Mouse (Mus musculus) lung, postnatal 25 days (tissue): ENCODE results near the gene Telo2.

Experiments
- DNase-seq: peaks from one replicate; pipeline ENCODE4 v3.0.0; 2022; ENCODE audit warnings: low spot score

Gene Telo2

DNA sequence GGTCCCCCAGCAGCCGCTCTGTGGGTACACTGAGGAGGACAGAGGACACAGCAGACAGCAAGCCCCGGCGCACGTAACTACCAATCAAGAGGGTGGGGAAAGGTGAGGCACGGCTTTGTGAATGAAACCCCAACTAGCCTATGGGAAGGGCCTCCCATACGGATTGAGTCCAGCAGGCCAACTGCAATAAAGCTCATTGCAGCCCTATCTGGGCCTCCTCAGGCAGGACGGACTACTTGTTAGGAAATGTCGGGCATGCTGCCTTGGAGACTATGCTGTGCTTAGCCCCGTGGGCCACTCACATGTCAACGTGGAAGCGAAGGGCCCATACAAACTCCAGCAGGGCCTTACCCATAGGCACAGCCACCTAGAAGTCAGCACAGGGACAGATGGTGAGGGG is 14.4 kb downstream of the Telo2 start:
- DNase-seq, result no peak

DNA sequence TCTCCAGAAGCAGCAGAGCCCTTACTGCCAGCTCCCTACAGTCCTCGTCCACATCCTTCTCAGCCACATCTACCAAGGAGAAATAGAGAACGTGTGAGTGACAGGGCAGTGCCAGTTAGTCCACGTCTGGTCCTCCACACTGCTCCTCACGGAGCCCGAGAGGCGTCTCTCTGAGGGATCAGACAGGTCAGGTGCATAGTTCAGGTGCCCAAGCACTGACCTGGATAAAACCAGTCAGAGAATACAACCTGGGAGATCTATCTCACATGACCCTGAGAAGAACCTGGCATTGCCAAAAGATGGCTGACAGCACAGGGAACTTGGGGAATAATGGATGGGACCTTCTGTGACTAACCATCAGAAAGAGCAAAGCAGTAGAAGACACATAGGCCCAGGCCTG is 15.7 kb downstream of the Telo2 start:
- no peak for DNase-seq

DNA sequence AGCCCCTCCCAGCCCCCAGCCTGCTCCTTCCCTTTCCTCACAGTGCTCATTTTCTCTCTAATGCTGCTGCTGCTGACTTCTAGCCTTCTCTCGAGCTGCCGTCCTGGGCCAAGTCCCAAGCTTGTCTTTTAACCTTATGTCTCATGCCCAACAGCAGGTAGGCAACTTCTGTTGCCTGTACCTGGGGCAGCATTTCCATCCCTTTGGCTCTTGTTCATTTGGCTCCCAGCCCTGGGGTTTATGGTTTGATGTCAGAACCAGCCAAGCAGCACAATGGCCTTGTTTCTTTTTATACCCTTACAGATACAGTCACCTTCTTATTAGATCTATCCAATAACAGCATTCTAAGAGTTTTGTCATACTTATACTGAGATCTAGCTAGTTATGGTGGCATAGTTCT is 19.5 kb downstream of the Telo2 start:
- DNase-seq, result no peak

DNA sequence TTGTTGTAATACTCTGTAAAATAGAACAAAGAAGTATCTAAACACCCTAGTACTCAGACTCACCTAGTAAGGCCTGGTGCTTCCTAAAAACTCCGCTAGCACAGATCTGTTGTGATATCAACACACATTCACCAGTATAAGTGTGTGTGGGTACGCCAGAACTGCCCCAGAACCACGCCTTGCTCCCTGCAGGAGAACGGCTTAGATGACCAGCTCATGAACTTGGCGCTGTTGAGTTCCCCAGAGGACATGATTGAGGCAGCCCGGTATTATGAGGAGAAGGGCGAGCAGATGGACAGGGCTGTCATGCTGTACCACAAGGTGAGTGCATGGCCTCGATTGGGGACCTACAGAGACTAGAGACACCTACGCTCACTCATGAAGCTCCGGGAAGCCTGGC is 25.3 kb downstream of the Telo2 start:
- no peak for DNase-seq

DNA sequence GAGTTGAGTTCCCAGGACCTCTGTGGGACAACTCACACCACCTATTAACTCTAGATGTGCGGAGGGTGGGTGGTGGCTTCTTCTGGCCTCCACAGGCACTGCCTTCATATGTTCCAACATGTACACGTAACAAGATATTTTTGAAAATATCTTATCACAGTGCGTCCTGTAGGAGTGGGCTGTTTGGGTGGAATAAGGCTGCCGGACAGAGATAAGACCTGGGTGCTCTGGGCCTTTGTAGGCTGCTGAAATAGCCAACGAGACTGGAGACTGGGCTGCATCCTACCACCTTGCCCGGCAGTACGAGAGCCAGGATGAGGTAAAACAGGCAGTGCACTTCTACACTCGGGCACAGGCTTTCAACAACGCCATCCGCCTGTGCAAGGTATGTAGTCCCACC is 26.6 kb downstream of the Telo2 start:
- DNase-seq, result no peak

DNA sequence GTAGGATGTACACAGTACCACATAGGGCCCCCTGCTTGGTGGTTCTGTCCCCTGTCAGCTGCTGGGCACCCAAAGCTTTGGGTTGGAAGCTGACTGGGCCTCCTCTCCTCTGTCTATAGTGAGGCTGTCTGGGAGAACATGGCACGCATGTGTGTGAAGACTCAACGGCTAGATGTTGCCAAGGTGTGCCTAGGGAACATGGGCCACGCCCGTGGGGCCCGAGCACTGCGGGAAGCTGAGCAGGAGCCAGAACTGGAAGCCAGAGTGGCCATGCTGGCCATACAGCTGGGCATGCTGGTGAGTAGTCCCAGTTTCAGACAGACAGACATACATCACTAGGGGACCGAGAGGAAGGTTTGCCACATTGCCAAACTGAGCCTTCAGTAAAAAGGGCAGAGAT is 29.0 kb downstream of the Telo2 start:
- no peak for DNase-seq

DNA sequence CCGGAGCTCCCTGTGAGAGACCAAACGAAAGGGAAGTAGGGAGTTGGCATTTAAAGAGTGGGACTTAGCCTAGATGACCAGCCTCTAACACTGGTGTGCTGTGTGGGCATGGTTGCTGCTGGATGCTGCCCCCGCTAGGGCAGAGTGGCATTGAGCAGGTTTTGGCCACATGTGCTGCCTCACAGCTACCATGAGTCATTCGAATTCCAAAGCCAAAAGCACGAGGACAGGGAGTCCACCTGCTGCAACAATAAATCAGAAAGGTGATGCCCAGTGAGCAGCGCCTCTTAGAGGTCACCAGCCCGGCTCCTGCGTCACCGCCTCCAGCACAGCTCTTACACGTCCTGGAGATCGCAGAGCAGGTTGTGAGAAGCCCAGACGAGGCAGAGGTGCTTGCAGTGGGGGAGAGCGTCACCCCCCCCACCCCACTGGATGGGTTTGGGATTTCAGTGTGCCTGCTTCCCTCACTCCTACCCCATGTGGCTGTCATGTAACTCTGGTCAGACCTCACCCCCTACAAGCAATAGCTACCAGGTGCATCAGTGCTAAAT is 30.9 kb downstream of the Telo2 start:
- no peak for DNase-seq

DNA sequence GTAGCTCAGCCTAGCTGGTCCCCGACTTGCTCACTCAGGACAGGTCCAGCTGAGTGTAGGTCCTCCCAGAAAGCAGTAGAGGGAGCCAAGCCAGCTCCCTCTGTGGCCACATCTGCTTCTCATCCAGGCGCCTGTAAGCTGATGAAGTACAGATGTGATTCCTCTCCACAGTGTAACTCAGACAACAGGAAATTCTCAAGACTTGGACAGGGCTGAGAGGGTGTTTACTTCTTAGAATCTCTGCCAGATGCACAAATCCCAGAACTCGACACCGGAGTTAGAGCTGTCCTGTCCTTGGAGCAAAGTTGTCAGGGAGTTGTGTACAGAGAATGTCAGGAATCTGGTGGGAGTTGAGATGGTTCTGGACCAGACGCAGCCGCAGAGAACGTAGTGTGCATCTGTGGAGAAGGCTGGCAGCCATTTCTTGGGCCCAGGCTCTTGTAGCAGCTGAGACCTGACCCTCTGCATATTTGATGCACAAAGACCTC is 32.3 kb downstream of the Telo2 start, which contains the start of gene Tmem204:
Gene Tmem204 (minus strand): TSS at position 148 of the 488 bp plus-strand sequence.
- DNase-seq, result peak; percentile 85

DNA sequence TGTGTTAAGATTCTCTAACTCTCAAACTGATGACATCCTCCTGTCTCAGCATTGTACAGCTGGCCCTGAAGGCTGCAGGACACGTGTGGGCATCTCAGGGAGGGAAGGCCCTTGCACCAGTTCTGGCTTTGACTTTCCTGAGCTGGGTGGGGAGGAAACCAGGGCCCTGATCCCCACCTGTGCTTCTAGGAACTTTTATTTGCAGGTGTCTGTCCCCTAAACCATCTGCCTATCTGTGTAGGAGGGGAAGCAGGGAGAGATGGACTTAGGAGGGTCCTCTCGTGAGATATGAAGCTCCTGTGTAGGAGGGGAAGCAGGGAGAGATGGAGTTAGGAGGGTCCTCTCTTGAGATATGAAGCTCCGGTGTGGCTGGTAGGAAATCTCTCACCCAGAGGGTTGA is 32.9 kb downstream of the Telo2 start:
- DNase-seq, result no peak

DNA sequence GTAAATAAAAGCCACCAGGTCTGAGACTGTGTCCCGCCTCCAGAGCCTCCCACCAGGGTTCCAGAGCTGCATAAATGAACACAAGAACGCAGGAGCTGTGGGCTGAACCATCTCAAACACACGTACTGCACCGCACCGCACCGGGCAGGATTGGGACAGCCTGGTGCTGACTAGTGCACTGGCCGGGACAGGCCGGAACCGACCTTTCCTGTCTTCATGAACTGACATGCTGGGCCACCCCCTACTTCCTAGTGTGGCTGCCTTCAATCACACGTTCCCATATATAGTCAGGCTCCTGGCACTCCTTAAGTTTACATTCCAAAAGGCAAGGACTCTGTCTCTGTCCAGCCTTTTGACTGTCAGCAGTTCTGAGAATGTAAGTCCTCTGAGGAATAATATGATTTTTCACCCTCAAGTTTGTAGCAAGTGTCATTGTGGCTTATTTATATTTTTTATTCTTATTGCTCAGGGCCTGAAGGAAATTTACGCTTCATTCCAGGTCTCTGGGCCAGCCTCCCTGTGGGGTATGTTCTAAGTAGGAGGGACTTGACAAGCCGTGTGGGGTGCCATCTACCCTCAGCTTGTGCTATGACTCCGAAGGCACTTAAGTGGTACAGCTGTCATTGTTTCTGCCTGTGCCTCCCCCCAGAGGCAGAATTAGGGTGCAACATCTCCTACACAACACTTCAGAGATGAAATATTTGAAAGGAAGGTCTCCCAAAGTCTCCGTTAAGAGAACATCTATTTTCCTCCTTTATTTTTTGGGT is 33.5 kb downstream of the Telo2 start:
- DNase-seq, result peak; percentile 84

DNA sequence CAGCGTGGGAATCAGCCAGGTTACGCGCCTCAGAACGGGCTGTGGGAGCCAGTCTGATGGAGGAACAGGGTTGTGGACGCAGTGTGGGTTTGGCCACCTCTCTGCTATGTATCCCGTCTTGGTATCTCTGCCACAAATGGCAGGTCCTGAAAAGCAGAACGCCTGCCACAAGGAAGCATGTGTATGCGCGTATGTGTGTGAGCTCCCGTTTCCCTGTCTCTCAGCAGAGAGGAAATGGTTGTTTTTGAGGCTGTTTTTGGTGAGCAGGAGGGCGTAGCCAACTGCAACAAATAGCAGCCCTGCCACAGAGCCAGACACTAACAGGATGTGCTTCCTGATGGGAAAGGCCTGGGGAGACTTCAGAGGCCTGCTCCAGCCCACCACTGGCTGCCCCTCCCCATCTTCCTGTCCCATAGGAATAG is 34.8 kb downstream of the Telo2 start:
- DNase-seq, result peak; percentile 89

DNA sequence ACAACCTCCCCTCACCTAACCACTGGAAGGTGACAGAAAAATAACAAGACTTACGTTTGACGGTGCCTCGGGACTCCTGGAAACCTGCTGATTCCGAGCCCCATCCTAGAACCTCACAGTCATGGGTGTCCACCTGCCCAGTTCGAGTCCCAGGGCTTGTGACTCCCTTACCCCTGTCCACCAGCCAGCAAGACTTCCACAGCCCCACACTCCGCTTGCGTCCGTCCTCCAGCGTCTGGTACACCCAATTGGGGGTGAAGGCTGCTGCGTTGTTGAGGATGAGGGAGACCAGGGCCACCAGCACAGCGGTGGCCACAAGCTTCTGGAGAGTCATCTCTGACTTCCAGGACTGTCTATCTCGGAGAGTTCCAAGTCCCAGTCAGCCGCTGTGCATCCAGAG is 35.6 kb downstream of the Telo2 start:
- DNase-seq, result no peak

DNA sequence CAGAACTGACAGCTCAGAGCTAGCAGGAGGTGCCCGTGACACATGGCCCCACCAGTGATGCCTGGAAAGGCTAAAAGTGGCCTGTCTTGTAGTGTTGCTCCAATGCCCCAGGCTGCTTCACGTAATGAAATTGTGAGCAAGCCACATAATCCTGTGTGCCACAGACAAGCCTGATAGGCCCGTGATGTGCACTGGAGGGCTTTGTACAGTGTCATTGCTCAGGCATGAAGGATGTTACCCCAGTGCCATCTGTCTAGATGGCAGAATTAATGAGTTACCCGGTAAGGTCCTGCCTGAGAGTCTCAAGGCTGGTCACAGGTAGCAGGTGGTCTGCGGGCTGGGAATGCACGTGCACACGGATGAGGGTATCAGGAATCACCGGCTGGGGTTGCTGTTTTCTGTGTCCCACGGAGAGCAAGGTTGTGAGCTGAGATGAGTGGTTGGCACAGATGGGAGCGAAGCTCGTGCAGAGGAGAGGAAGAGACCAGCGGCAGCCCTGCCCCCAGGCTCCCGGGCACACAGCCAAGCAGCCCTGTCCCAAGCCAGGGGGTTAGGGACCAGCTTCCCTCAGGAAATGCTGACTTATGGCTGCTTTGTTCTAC is 37.9 kb downstream of the Telo2 start:
- DNase-seq, result peak; percentile 86

DNA sequence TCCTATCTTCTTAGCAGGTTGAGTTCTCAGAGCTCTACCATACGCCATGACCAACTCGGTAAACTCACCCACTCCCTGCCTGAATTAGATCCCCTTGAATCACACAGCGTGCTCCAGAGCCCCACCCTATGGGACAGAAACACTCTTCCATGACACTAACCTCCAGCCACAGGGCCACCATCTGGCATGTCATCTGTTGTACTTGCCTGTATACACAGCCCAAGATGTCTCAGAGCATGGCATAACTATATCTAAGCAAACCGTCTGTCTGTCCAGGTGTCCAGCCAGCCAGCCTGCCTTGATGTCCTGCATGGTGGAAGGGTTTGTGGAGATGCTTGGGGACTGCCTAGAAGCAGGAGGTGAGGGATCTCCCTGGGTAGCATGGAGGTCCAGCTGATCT is 38.9 kb downstream of the Telo2 start:
- DNase-seq, result no peak

DNA sequence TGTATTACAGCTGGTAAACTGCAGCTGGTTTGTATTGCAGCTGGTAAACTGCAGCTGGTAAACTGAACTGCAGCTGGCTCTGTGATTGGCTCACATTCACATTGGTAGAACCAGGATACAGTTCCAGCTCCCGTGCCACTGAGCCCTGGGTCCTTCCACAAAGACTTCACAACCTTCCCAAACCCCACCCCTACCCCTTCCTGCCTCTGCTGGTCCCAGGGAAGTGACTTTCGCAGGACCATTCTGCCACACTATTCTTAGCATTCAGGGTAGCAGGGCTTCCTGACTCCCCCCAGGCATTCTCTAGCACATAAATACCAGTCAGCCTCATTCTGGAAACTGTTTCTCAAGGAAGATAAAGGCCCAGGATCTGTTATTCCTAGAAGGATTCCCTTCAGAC is 47.1 kb downstream of the Telo2 start:
- DNase-seq, result no peak

DNA sequence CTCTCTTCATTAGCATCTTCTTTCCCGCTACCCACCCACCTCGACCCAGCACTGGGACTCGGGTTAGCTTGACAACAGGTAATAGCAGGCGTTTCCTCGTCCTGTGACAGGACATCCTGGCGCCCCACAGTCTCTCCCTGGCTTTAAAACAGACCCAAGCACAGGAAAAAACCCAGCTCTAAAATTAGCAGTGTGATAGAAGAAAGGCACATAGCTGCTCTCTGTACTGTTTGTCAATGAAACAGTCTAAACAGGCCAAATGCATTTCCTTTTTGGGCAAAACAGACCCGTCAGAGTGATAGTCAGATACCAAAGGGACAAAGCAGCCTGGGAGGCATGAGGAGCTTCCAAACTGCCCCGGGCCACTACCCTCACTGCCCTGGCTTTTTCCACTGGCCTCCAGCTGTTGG is 48.3 kb downstream of the Telo2 start:
- peak; percentile 85 for DNase-seq

DNA sequence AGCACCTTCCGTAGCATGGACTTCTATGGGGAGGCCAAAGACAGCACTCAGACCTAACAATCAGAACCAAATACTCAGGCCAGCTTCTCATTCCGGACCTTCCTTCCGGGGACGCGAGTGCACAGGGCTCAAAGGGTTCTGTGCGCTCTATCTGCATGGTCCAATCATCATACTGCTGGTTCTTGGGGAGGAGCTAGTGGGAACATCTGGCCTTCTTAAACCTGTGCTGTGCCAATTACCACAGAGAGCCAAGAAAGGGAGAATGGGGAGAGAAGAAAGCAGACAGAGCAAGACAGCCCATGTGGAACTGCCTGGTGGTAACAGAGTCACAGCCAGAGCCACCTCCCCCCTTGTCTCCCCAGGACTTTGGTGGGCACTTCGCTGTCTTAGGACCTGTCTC is 49.2 kb downstream of the Telo2 start:
- no peak for DNase-seq

DNA sequence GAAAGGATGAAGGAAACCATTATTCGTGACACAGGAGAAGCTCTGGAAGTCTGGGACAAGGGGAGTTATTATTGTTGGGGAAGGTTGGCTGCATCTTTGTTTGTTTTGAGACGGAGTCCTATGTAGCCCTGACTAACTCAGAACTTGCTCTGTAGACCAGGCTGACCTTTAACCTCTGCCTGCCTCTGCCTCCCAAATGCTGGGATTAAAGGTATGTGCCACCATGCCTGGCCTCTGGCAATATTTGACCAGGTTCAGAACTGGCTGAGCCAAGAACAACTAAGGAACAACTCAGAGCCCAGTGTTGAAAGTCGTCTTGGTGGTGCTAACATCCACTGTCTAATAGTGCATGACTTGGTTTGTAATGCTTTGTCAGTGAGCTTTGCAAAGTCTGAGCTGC is 50.6 kb downstream of the Telo2 start:
- no peak for DNase-seq

DNA sequence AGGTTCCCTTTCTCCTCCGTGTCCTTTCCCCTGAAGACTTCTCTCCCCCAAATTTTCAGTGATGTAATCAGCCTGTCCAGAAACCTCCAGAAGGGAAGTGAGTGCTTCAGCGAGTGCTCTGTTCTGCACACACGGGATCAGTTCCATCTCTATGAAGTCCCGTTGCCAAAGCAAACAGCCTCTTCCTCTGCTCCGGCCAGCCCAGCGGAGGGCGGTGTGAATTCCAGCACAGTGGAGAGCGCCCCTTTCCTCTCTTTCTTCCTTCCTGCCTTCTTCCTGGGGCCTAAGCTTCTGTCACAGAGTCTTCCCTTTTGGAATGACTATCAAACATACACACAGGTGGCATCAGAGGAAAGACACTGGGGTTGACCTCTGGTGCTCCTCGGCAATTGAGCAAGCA is 51.4 kb downstream of the Telo2 start:
- DNase-seq, result peak; percentile 88

DNA sequence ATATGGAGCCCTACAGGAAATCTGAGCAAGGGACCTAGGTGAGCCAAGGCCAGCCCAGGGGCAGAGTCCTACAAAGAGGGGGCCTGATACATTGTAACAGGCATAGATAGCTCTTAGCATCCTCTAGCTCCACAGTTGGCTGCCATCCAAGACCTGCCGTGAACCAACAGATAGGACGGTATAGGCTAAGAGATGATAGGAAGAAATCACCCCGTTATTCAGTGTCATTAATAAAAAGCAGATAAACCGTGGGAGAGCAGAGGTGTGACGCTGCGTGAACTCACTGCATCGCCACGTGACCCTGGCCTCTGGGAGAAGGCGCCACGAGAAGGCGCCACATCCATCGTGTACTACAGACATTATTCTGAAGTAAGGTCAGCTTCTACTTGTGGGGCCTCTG is 51.9 kb downstream of the Telo2 start:
- DNase-seq, result no peak

DNA sequence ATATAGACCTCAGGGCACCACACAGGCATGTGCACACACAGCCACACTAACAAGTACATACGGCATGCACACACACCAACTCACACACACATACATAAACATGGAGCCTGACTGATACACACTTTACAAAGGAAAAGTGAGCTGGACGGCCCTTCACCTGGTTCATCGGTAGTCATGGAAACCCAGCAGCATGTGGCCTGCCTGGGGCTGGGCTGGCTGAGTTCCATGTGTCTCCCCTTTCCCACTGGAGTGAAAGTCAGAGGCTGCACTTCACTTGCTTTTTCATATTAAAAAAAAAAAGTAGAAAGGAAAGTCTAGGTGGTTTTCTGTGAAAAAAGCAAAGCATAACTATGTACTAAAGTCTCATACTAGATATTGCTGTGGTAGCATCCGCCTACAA is 52.5 kb downstream of the Telo2 start:
- no peak for DNase-seq

DNA sequence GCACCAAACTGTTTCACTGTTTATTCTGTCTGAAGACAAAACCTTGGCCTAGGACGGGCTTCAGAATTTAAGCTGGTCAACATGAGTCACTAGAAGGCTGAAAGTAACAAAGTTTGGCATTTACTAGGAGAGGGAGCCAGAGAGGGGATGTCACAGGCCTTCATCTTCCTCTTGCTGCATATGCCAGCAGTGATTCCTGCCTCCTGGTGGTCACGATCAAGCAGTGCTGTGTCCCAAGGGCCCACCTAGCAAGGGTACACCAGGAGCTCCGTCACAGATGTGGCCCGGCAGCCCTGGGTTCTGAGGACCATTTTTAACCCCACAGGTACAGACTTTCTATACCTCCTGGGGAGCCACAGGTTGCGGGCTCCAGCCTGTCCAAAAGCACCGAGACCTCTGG is 58.7 kb downstream of the Telo2 start:
- no peak for DNase-seq

DNA sequence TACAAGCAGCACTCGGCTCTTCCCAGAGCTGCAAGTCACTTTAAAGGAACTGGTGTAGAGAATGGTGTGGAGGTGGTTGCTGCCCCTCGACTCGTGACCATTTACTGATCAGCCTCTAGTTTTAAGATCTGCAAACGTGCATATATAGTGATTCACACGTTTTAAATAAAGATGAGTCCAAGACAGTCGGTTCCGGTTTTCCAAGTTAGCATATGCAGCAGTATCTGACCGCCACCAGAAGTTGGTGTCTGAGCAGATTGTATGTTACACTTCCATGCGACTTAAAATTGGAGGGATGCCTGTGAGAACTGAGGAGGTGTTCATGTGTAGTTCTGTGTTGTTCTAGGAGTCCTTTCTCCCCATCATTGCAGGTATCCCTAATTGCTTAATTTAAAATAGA is 62.5 kb downstream of the Telo2 start:
- DNase-seq, result no peak
